Mouse (Mus musculus) liver, embryonic 16.5 days (tissue): ENCODE results near the gene Pacs2. TPM values are rescaled to one million over a fixed set of nuclear protein-coding genes. Genes with fewer than 3 reads are reported as not detected.

Experiments used
- ATAC-seq: fragments of 200-750 bp; cut with Nextera tagmentation; 2 replicates; pipeline ENCODE4 v1.8.0; 2017; ENCODE audit warnings: low read depth, mild to moderate bottlenecking, moderate number of reproducible peaks, moderate library complexity
- H3K27ac ChIP-seq: fragments of 300-500 bp; sonication (generic); 2 replicates; pipeline ENCODE4 v1.5.1; 2014; ENCODE audit warnings: mild to moderate bottlenecking, low read length
- H3K27me3 ChIP-seq: fragments of 300-500 bp; sonication (generic); 2 replicates; pipeline ENCODE4 v1.6.1; 2014; ENCODE audit warnings: low read depth, low read length, mixed read lengths; ENCODE audit not compliant: control insufficient read depth, insufficient read depth
- H3K36me3 ChIP-seq: fragments of 300-500 bp; sonication (generic); 2 replicates; pipeline ENCODE4 v1.6.1; 2014; ENCODE audit warnings: mild to moderate bottlenecking; ENCODE audit not compliant: control insufficient read depth, insufficient read depth
- H3K4me1 ChIP-seq: fragments of 300-500 bp; sonication (generic); 2 replicates; pipeline ENCODE4 v1.6.1; 2014; ENCODE audit warnings: low read depth, low read length, mixed read lengths; ENCODE audit not compliant: control insufficient read depth
- H3K4me2 ChIP-seq: fragments of 300-500 bp; sonication (generic); 2 replicates; pipeline ENCODE4 v1.6.1; 2014; ENCODE audit warnings: low read depth, low read length, mixed read lengths
- H3K4me3 ChIP-seq: fragments of 300-500 bp; sonication (generic); 2 replicates; pipeline ENCODE4 v1.5.1; 2014; ENCODE audit warnings: low read depth, mild to moderate bottlenecking, low read length
- H3K9ac ChIP-seq: fragments of 300-500 bp; sonication (generic); 2 replicates; pipeline ENCODE4 v1.6.1; 2014; ENCODE audit warnings: low read depth, low read length
- H3K9me3 ChIP-seq: fragments of 300-500 bp; sonication (generic); replicated peaks from 2 replicates; pipeline ENCODE4 v1.6.1; 2016; ENCODE audit warnings: low read length; ENCODE audit not compliant: control insufficient read depth
- WGBS: fragments of 180-500 bp; shearing (Covaris S2); extraction: QIAGEN DNeasy Blood & Tissue Kit; methylation state at CpG from one replicate; pipeline ENCODE4 v1.1.7; 2014; ENCODE audit not compliant: insufficient replicate concordance; 5-methylcytosine and 5-hydroxymethylcytosine counted together
- polyA plus RNA-seq: library from polyadenylated mRNA; unstranded; fragments of >200 nt; fragmentation: Nextera tagmentation; extraction: Ambion mirVana; gene quantifications from 2 replicates; pipeline ENCODE4 v1.2.1, GENCODE M21; 2015

The Pacs2 gene
- polyA plus RNA-seq, 1 experiment from 2014 or later: 5.8 TPM

- ATAC-seq: no peak
- no peaks in the 10 kb centered on the region for H3K9me3 ChIP-seq
- H3K27ac ChIP-seq: no peak overlapping the region
- no peaks in the 10 kb centered on the region; the same call in none of the 2 replicates for H3K27me3 ChIP-seq
- H3K4me3 ChIP-seq: peak overlapping the region; percentile 92
- WGBS: 11% methylated on average over 6 of the region's 6 CpGs
- peaks cover 51% of the 10 kb centered on the region for H3K4me1 ChIP-seq
- H3K9ac ChIP-seq: peak overlapping the region; percentile 90
- no peaks in the 10 kb centered on the region for H3K36me3 ChIP-seq
- peak overlapping the region; percentile 95 for H3K4me2 ChIP-seq
Measured at GRCm38 (mm10) chr12:113099470-113100237, 85.3 kb downstream of the Pacs2 start.

GRCm38 (mm10) chr12:113100448-113101076 lies 86.3 kb downstream of the Pacs2 start:
- Histone ChIP-seq H3K27me3 (no peaks in the 10 kb centered on the region; the same call in none of the 2 replicates), H3K27ac (no peak overlapping the region), H3K36me3 (no peaks in the 10 kb centered on the region), H3K4me3 (no peak overlapping the region), H3K4me1 (peaks cover 54% of the 10 kb centered on the region), H3K4me2 (no peak overlapping the region), H3K9me3 (no peaks in the 10 kb centered on the region), H3K9ac (no peak overlapping the region)
- 63% methylated on average over 5 of the region's 5 CpGs for WGBS
- ATAC-seq: no peak

DNA sequence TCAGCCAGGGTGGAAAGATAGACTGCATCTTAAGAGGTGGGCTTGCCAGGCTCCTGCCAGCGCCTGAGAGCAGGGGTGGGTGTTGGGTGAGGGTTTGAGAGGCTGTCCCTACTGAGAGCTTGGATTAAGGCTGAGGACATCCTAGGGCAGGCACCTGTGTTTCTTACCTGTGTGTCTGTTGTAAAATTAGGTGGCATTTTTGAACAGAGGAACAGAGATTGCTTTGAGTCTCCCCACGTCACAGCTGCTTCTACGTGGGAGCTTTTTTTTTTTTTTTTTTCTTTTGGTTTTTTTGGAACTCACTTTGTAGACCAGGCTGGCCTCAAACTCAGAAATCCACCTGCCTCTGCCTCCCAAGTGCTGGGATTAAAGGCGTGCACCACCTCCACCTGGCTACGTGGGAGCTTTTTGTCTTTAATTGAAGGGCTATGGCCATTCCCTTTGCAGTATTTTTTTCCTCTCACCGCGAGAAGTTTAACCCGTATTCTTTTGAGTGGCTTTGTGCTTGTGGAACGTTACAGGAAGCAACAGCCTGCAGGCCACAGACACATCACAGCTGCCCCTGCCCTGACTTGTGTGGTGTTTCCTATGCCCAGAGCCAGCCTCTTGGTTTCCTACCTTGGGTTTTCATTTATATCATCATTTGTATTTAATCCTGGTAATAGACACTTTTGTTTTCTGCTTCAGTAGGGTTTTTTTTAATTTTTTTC lies 87.1 kb downstream of the Pacs2 start:
- Histone ChIP-seq H3K4me1 (peaks cover 61% of the 10 kb centered on the region), H3K4me2 (no peak overlapping the region), H3K27ac (peak overlapping the region; percentile 15; the same call in 1 of the 2 replicates), H3K9me3 (no peaks in the 10 kb centered on the region), H3K9ac (no peak overlapping the region), H3K4me3 (no peak overlapping the region), H3K27me3 (no peaks in the 10 kb centered on the region), H3K36me3 (no peaks in the 10 kb centered on the region)
- ATAC-seq: no peak
- WGBS: 64% methylated on average over 9 of the region's 9 CpGs

- Histone ChIP-seq H3K4me1 (peaks cover 71% of the 10 kb centered on the region), H3K36me3 (no peaks in the 10 kb centered on the region), H3K9ac (no peak overlapping the region), H3K27ac (peak overlapping the region; percentile 46), H3K9me3 (no peaks in the 10 kb centered on the region), H3K4me3 (no peak overlapping the region), H3K4me2 (no peak overlapping the region), H3K27me3 (no peaks in the 10 kb centered on the region)
- ATAC-seq: 0 out of 2 replicates have a peak, but pooled peaks have one; percentile 10
- 53% methylated on average over 6 of the region's 6 CpGs for WGBS
Measured at GRCm38 (mm10) chr12:113102461-113102860, 88.2 kb downstream of the Pacs2 start.

- 61% methylated on average over 8 of the region's 8 CpGs for WGBS
- no peak overlapping the region for H3K4me3 ChIP-seq
- H3K9ac ChIP-seq: no peak overlapping the region
- H3K9me3 ChIP-seq: no peaks in the 10 kb centered on the region
- no peak for ATAC-seq
- peaks cover 78% of the 10 kb centered on the region for H3K4me1 ChIP-seq
- H3K36me3 ChIP-seq: no peaks in the 10 kb centered on the region
- no peaks in the 10 kb centered on the region for H3K27me3 ChIP-seq
- H3K4me2 ChIP-seq: no peak overlapping the region
- H3K27ac ChIP-seq: no peak overlapping the region; the same call in 1 of the 2 replicates
Measured at GRCm38 (mm10) chr12:113103846-113104451, 89.6 kb downstream of the Pacs2 start.

DNA sequence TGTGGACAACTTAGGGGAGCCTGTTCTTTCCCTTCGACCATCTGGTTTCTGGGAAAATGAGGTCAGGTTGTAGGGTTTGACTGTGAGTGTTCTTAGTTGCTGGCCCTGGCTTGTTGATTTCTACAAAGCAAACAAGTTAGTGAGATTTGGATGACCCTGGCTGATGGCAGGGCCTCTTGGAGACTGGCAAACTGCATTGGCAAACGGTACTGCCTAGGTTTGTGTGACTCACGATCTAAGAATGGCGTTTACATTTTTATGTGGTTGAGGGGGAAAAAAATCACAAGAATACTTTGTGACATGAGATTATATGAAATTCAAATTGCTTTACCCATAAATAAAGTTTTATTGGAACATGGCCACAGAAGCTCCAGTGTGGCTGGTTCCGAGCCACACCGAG lies 92.1 kb downstream of the Pacs2 start:
- ATAC-seq: no peak
- H3K9me3 ChIP-seq: no peaks in the 10 kb centered on the region
- H3K4me3 ChIP-seq: no peak overlapping the region
- peak overlapping the region; percentile 91 for H3K27ac ChIP-seq
- no peaks in the 10 kb centered on the region for H3K36me3 ChIP-seq
- WGBS: 80% methylated on average over 6 of the region's 6 CpGs
- peaks cover 71% of the 10 kb centered on the region for H3K4me1 ChIP-seq
- H3K27me3 ChIP-seq: no peaks in the 10 kb centered on the region
- H3K4me2 ChIP-seq: no peak overlapping the region
- peak overlapping the region; percentile 2; the same call in 1 of the 2 replicates for H3K9ac ChIP-seq

- peak; percentile 93 for ATAC-seq
- H3K27ac ChIP-seq: peak overlapping the region; percentile 91
- peaks cover 66% of the 10 kb centered on the region for H3K4me1 ChIP-seq
- no peaks in the 10 kb centered on the region for H3K9me3 ChIP-seq
- H3K9ac ChIP-seq: peak overlapping the region; percentile 2
- no peaks in the 10 kb centered on the region for H3K27me3 ChIP-seq
- H3K36me3 ChIP-seq: no peaks in the 10 kb centered on the region
- H3K4me2 ChIP-seq: peak overlapping the region; percentile 57
- WGBS: 20% methylated on average over 4 of the region's 4 CpGs
- H3K4me3 ChIP-seq: 0 out of 2 replicates have a peak overlapping the region, but pooled peaks have one; percentile 8
Measured at GRCm38 (mm10) chr12:113107431-113108124, 93.3 kb downstream of the Pacs2 start.

- H3K9me3 ChIP-seq: no peaks in the 10 kb centered on the region
- no peaks in the 10 kb centered on the region for H3K27me3 ChIP-seq
- H3K4me1 ChIP-seq: peaks cover 56% of the 10 kb centered on the region
- no peaks in the 10 kb centered on the region for H3K36me3 ChIP-seq
- no peak overlapping the region for H3K4me2 ChIP-seq
- no peak overlapping the region; the same call in none of the 2 replicates for H3K9ac ChIP-seq
- no peak for ATAC-seq
- H3K27ac ChIP-seq: peak overlapping the region; percentile 91
- H3K4me3 ChIP-seq: no peak overlapping the region
- WGBS: 82% methylated on average over 17 of the region's 17 CpGs
Measured at GRCm38 (mm10) chr12:113108528-113109283, 94.4 kb downstream of the Pacs2 start.
